Mouse (Mus musculus): Measurements from ENCODE around the gene Golga4. TPM values are rescaled to one million over a fixed set of nuclear protein-coding genes. Genes with fewer than 3 reads are reported as not detected.

Golga4 gene
- 63.5 and 67.0 TPM in 2 replicates for polyA plus RNA-seq (2016; fragmentation: Nextera tagmentation; extraction: Ambion mirVana)

GRCm38 (mm10) chr9:118506020-118506403 is at the start of gene Golga4:
Gene Golga4 (plus strand): TSS chr9:118506267.
- no peaks in the 10 kb centered on the region for H3K27me3 ChIP-seq (replicated peaks)
- H3K4me3 ChIP-seq = peak within 1 kb of the TSS; percentile 96
- H3K27ac ChIP-seq = no peak within 1 kb of the TSS; the same call in 1 of the 2 replicates
- H3K4me1 ChIP-seq = peaks cover 18% of the 10 kb centered on the region
- peak within 1 kb of the TSS; percentile 99 for H3K4me2 ChIP-seq (replicated peaks)
- H3K9me3 ChIP-seq = no peaks in the 10 kb centered on the region
- H3K36me3 ChIP-seq = no peaks in the 10 kb centered on the region
- WGBS = under 1% methylated on average over 43 of the region's 43 CpGs
- ATAC-seq (ENCODE audit: low FRiP score, low read depth) = peak; percentile 89
- H3K9ac ChIP-seq = peak within 1 kb of the TSS; percentile 89

GRCm38 (mm10) chr9:118456405-118456804 is 49.7 kb upstream of the Golga4 start:
- 46% methylated on average over 6 of the region's 6 CpGs for WGBS
- no peak for ATAC-seq (ENCODE audit: low FRiP score, low read depth)

GRCm38 (mm10) chr9:118458039-118458438 is 48.0 kb upstream of the Golga4 start:
- no peak overlapping the region for H3K27ac ChIP-seq
- no peak overlapping the region for H3K4me3 ChIP-seq
- no peaks in the 10 kb centered on the region for H3K27me3 ChIP-seq (replicated peaks)
- no peak overlapping the region for H3K4me2 ChIP-seq (replicated peaks)
- ATAC-seq (ENCODE audit: low FRiP score, low read depth) = no peak
- H3K36me3 ChIP-seq = no peaks in the 10 kb centered on the region
- no peak overlapping the region for H3K9ac ChIP-seq
- WGBS = 15% methylated on average over 5 of the region's 5 CpGs
- no peaks in the 10 kb centered on the region for H3K4me1 ChIP-seq
- H3K9me3 ChIP-seq = no peaks in the 10 kb centered on the region

More at GRCm38 (mm10) chr9:118456405-118456804, 49.7 kb upstream of the Golga4 start:
- H3K4me1 ChIP-seq = no peaks in the 10 kb centered on the region
- H3K4me3 ChIP-seq = no peak overlapping the region
- H3K9ac ChIP-seq = no peak overlapping the region
- H3K27me3 ChIP-seq (replicated peaks) = no peaks in the 10 kb centered on the region
- H3K36me3 ChIP-seq = no peaks in the 10 kb centered on the region
- no peak overlapping the region for H3K4me2 ChIP-seq (replicated peaks)
- H3K9me3 ChIP-seq = no peaks in the 10 kb centered on the region
- H3K27ac ChIP-seq = no peak overlapping the region

DNA sequence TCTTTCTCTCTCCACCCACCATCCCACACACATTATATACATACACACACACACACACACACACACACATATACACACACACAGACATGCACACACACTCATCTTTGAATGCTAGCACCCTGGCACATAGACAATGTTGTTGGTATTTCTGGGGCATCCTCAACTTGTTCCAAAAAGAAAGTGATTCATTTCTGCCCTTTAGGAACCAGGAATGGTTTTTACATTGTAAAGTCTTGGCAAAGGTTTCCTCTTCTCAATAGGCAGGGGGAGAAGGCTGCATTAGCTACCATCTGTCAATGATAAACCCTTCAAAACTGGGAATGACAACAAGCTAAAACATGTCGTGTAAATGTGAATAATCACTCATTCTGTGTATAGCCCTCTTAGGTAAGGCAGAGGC is 42.0 kb upstream of the Golga4 start:
- H3K4me1 ChIP-seq = no peaks in the 10 kb centered on the region
- ATAC-seq (ENCODE audit: low FRiP score, low read depth) = no peak
- WGBS = 53% methylated on average over 1 of the region's 1 CpGs
- H3K27ac ChIP-seq = no peak overlapping the region
- no peak overlapping the region for H3K9ac ChIP-seq
- H3K9me3 ChIP-seq = no peaks in the 10 kb centered on the region
- no peak overlapping the region for H3K4me2 ChIP-seq (replicated peaks)
- peaks cover 18% of the 10 kb centered on the region for H3K27me3 ChIP-seq (replicated peaks)
- no peaks in the 10 kb centered on the region for H3K36me3 ChIP-seq
- no peak overlapping the region for H3K4me3 ChIP-seq

DNA sequence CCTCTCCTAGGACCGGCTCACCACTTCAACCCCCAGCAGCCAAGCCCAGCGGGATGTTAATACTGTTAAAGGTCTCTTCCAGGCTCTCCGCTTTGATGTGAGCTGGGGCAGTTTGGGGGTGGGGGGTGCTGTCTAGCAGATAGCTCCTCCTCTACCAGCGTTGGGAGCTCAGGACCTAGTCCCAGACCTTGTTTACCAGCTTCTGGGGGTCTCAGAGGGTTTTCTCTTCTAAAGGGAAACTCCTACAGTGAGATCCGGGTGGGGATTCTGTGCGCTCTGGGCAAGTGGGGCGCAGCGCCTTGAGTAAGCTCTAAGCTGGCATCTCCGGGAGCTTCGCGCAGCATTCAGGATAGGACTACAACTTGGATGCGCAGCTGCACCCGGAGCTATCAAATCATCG is 37.8 kb upstream of the Golga4 start:
- peaks cover 54% of the 10 kb centered on the region for H3K27me3 ChIP-seq (replicated peaks)
- WGBS = under 1% methylated on average over 14 of the region's 14 CpGs
- H3K9me3 ChIP-seq = no peaks in the 10 kb centered on the region
- H3K4me2 ChIP-seq (replicated peaks) = no peak overlapping the region
- H3K36me3 ChIP-seq = no peaks in the 10 kb centered on the region
- no peak for ATAC-seq (ENCODE audit: low FRiP score, low read depth)
- no peak overlapping the region for H3K4me3 ChIP-seq
- H3K27ac ChIP-seq = no peak overlapping the region
- H3K4me1 ChIP-seq = no peaks in the 10 kb centered on the region
- H3K9ac ChIP-seq = no peak overlapping the region

- no peak overlapping the region for H3K4me2 ChIP-seq (replicated peaks)
- no peak overlapping the region for H3K4me3 ChIP-seq
- no peak for ATAC-seq (ENCODE audit: low FRiP score, low read depth)
- no peak overlapping the region for H3K27ac ChIP-seq
- WGBS = 13% methylated on average over 16 of the region's 16 CpGs
- peaks cover 54% of the 10 kb centered on the region for H3K27me3 ChIP-seq (replicated peaks)
- H3K36me3 ChIP-seq = no peaks in the 10 kb centered on the region
- no peaks in the 10 kb centered on the region for H3K4me1 ChIP-seq
- H3K9ac ChIP-seq = no peak overlapping the region
- H3K9me3 ChIP-seq = no peaks in the 10 kb centered on the region
Observed at GRCm38 (mm10) chr9:118469272-118469671, 36.8 kb upstream of the Golga4 start.

- Histone ChIP-seq H3K4me1 (no peaks in the 10 kb centered on the region), H3K27ac (no peak overlapping the region), H3K4me2 (replicated peaks) (no peak overlapping the region), H3K4me3 (no peak overlapping the region), H3K27me3 (replicated peaks) (peaks cover 70% of the 10 kb centered on the region), H3K9ac (no peak overlapping the region), H3K9me3 (no peaks in the 10 kb centered on the region), H3K36me3 (no peaks in the 10 kb centered on the region)
- WGBS = 5% methylated on average over 3 of the region's 3 CpGs
- no peak for ATAC-seq (ENCODE audit: low FRiP score, low read depth)
Observed at GRCm38 (mm10) chr9:118471296-118471695, 34.8 kb upstream of the Golga4 start.

DNA sequence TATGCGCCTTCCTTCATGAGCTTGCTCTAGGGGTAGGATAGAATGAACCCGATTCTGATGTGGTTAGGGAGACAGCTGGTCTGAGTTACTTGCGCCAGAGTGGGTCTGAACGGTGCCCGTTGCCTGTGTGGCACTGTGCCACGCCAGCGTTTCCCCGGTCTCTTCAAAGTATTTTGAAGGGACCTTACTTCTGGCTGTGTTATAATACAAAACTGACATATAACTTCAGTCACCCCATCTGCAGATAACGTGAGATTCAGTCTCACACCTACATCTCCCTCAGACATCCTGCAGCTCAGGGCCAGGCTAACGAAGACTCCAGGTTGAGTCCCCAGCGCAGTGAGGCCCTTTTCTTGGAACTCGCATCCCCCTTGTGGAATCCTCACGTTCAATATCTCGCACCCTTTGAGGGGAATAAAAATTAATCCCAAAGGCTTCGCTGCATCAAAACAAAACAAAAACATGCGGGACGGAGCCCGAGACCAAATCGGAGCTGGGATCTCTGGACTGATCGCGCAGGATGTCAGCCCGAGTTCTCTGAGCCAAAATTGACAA is 29.8 kb upstream of the Golga4 start:
- WGBS = under 1% methylated on average over 22 of the region's 22 CpGs
- Histone ChIP-seq H3K36me3 (no peaks in the 10 kb centered on the region), H3K9me3 (no peaks in the 10 kb centered on the region), H3K27me3 (replicated peaks) (peaks cover 82% of the 10 kb centered on the region), H3K4me1 (peaks cover 26% of the 10 kb centered on the region), H3K4me2 (replicated peaks) (peak overlapping the region; percentile 55), H3K27ac (no peak overlapping the region), H3K9ac (no peak overlapping the region), H3K4me3 (0 out of 2 replicates have a peak overlapping the region, but pooled peaks have one; percentile 15)
- peak; percentile 55; the same call in 1 of the 2 replicates for ATAC-seq (ENCODE audit: low FRiP score, low read depth)

DNA sequence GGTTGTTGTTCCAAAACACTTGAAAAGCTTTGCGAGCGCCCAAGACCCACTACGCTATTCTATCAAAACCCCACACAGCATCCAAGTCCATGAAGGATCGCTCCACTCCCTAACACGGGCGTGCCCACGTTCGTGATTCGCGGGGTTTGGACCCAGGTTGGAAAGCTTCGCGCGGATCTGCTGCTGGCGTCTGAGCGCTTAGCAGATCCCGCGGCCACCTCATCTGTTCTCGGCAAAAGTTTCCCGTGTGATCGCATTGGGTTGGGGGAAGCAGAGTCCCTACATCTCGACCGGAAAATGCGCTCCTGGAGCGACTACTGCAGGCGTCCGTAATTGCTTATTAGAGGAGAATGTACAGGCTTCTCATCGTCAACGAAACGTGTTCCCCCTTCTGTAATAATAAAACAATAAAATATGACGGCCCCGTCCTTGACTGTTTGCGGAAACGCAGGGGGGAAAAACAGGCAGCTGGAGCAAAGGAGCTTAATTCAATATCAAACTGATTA is 29.2 kb upstream of the Golga4 start:
- H3K27ac ChIP-seq = no peak overlapping the region
- WGBS = under 1% methylated on average over 33 of the region's 33 CpGs
- no peak; the same call in 1 of the 2 replicates for ATAC-seq (ENCODE audit: low FRiP score, low read depth)

DNA sequence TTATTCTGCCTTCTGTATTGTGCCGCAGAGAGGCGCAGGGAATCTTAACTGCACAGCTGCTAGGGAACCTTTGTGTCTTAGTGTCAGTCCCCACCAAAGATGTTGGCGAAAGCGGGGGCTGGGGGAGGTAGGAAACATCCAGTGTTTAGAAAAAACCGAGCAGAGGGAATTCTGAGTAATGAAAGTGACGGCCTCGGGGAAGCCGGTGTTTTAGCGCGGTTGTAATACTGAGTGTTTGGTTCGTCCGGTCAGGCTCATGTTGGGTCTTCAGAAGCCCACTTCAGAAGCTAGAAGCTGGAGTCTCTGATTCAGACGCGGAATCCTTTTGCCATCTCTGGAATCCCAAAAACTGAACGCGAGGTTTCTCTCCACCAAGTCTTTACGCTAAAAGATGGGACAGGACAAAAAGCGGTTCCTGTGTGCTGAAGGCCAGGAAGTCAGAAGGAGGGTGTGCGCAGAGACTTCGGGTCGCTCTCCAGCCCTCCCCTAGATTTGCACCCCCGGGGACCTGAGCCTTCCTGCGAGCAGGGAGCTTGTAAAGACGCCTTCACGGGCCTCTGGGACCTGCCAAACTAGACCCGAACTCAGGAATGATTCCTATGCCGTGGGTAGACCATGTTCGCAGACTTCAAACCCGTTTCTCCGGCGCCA is 28.7 kb upstream of the Golga4 start:
- Histone ChIP-seq H3K9me3 (no peaks in the 10 kb centered on the region), H3K4me2 (replicated peaks) (peak overlapping the region; percentile 55), H3K27me3 (replicated peaks) (peaks cover 87% of the 10 kb centered on the region), H3K4me1 (peaks cover 26% of the 10 kb centered on the region), H3K4me3 (no peak overlapping the region; the same call in 1 of the 2 replicates), H3K27ac (no peak overlapping the region), H3K36me3 (no peaks in the 10 kb centered on the region), H3K9ac (no peak overlapping the region)
- WGBS = under 1% methylated on average over 31 of the region's 31 CpGs
- ATAC-seq (ENCODE audit: low FRiP score, low read depth) = no peak

More for the DNA sequence above, 29.2 kb upstream of the Golga4 start:
- H3K4me3 ChIP-seq = peak overlapping the region; percentile 15; the same call in 1 of the 2 replicates
- H3K27me3 ChIP-seq (replicated peaks) = peaks cover 85% of the 10 kb centered on the region
- H3K9ac ChIP-seq = no peak overlapping the region
- peaks cover 26% of the 10 kb centered on the region for H3K4me1 ChIP-seq
- no peaks in the 10 kb centered on the region for H3K9me3 ChIP-seq
- no peaks in the 10 kb centered on the region for H3K36me3 ChIP-seq
- H3K4me2 ChIP-seq (replicated peaks) = peak overlapping the region; percentile 55

DNA sequence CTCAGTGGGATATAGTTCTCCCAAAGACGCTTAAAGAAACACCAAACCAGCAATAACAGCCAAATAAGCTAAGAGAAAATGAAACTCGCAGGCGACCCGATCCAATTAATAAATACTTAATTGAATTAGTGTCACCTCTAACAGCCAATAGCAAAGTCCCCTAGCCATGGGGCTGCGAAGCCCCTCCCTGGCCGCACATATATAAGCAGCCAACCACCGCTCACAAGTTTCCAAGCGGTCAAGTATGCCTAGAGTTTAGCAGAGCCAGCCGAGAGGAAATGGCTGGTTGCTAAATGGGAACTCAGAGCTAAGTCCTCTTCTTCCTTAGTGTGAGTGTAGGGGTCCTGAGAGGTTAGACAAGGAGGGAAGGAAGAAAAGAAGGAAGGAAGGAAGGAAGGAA is 28.1 kb upstream of the Golga4 start, which contains the start of gene Eomes:
Gene Eomes (plus strand): TSS at position 252 of the 400 bp plus-strand sequence.
- Histone ChIP-seq H3K27ac (no peak within 1 kb of the TSS), H3K36me3 (no peaks in the 10 kb centered on the region), H3K4me1 (peaks cover 26% of the 10 kb centered on the region), H3K4me3 (peak within 1 kb of the TSS; percentile 33), H3K9ac (no peak within 1 kb of the TSS), H3K27me3 (replicated peaks) (peaks cover 87% of the 10 kb centered on the region), H3K9me3 (no peaks in the 10 kb centered on the region), H3K4me2 (replicated peaks) (peak within 1 kb of the TSS; percentile 55)
- no peak for ATAC-seq (ENCODE audit: low FRiP score, low read depth)
- under 1% methylated on average over 9 of the region's 9 CpGs for WGBS

DNA sequence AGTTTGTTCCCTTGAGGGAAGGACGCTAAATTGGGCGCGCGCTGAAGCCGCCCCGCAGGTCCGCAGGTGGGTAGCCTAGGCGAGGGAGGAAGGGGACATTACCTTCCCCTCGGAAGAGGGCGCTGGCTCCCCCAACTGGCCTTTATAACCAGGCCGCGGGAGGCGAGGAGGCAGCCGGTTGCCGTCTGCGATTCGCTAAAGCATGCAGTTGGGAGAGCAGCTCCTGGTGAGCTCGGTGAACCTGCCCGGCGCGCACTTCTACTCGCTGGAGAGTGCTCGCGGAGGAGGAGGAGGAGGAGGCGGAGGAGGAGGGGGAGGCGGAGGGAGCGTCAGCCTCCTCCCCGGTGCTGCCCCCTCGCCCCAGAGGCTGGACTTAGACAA is 27.6 kb upstream of the Golga4 start:
- Histone ChIP-seq H3K27me3 (replicated peaks) (peaks cover 89% of the 10 kb centered on the region), H3K9me3 (no peaks in the 10 kb centered on the region), H3K36me3 (no peaks in the 10 kb centered on the region), H3K27ac (no peak overlapping the region), H3K4me3 (peak overlapping the region; percentile 33), H3K4me1 (peaks cover 26% of the 10 kb centered on the region), H3K4me2 (replicated peaks) (peak overlapping the region; percentile 55), H3K9ac (no peak overlapping the region)
- WGBS = under 1% methylated on average over 29 of the region's 29 CpGs
- ATAC-seq (ENCODE audit: low FRiP score, low read depth) = peak; percentile 30; the same call in 1 of the 2 replicates
